Mouse (Mus musculus) adrenal gland, postnatal 10 days (tissue): ENCODE measurements around the gene Gm10799. TPM values are rescaled to one million over a fixed set of nuclear protein-coding genes. Genes with fewer than 3 reads are reported as not detected.
"Not testable (repeated sequence)": the region's sequence is repeated elsewhere in the genome, so short reads cannot be mapped to it uniquely, and the experiment has no call there.

Experiments
- DNase-seq: peaks from one replicate; pipeline ENCODE4 v3.0.0; 2021; ENCODE audit warnings: mixed read lengths
- long read RNA-seq, 2 experiments: library from polyadenylated mRNA; stranded (forward); transcript quantifications; one replicate each; pipeline ENCODE4 v2.0.0; 2021
- total RNA-seq, 2 experiments: library from RNA; stranded (reverse); gene quantifications; 2 replicates each; pipeline ENCODE4 v1.2.3; 2021

Gene Gm10799
- total RNA-seq = not detected
- long read RNA-seq, experiment 1 = 0 reads
- long read RNA-seq, experiment 2 = 0 reads

DNA sequence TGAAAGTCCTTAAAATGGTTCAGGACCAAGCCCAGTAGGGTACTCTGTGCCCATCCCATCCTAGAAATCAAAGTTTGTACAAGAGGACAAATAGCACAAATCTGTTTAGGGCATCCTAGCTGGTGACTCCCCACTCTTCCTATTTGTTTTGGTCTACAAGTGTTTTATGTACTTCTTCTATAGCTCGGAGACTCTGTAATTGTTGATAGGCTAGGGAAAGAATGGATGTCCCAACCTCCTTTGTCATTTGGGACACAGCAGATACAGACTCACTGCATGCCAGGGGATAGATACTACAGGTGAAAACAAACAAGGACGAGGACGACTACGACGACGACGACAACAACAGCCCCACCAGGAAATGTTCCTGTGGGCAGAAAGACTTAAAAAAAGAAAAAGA lies at the start of gene Gm10799:
Gene Gm10799 (minus strand): TSS at position 101 of the 400 bp plus-strand sequence.
- not testable (repeated sequence) for DNase-seq

DNA sequence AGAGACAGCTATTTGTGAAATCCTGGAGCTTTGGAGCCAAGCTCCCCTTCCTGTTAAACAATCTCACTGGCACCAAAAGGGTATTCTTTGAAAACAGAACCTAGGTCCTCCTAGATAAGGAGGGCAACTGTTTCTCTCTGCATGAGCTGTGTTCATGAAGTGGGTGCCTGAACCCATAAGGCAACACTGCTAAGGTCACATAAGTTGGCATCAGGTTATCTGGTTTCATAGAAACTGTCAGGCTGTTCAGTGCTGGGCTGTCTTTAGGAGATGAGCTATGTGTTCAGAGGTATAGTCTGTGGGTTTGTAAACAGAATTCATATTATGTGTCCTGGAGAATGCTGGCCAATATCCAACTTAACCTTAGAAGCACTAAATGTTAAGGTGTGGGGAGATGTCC lies 48.8 kb upstream of the Gm10799 start:
- not testable (repeated sequence) for DNase-seq

DNA sequence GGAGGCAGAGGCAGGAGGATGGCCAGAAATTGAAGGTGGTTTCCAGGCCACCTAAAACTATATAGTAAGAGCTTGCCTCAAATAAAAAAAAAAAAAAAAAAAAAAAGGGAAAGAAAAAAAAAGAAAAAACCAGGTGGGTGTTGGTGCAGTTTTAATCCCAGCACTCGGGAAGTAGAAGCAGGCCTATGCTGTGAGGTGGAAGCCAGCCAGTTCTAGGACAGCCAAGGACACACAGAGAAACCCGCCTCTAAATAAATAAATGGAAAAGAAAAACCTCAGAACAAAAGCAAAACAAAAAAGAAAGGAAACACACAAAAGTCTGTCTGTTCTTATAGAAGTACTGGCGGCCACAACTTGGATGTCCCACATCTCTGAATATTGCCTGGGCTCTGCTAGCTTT lies 46.5 kb upstream of the Gm10799 start:
- DNase-seq = no peak

DNA sequence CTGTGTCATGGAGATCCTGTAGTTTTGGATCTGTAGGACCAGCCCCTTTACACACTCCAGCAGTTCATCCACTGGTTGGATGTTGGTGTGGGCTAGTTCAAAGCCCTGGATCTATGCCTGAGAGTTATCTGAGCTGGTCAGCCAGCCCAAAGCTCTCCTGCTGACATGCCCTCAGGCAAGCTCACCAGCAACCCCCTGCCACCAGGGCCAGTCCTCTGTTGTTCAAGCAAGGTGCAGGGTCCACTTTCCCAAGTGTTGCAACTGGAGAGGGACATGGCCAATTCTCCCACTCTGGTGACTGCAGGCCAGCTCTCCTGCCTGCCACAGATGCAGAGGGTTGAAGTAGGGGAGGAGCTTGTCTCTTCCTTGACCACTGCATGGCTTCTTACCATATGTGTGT lies 45.2 kb upstream of the Gm10799 start:
- not testable (repeated sequence) for DNase-seq

DNA sequence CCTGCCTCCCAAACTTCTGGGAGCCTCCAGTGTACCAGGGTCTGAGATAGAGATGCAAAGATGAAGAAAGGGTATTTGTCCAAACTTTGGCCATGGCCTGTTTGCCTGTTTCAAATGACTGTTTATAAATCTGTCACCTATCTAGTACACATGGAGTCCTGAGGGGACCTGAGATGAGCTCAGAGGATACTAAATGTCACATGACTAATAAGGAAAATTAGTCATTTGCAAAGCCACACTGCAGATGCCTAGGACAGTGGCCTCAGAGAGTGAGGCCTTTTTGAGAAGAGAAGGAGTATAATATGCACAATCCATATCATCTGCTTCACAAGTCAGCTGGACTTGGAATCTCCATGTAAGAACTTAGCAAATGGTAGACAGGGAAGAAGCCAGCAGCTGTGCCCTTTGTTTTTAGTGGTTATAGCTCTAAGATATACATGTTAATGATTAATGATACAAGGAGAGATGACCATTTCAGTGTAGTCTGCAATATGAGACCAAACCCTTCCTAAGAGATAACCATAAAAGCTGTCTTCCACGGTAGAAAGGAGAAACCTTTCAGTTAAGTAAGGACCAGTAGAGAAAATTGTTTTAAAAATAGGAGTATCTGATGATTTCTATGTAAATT lies 42.9 kb upstream of the Gm10799 start:
- not testable (repeated sequence) for DNase-seq

DNA sequence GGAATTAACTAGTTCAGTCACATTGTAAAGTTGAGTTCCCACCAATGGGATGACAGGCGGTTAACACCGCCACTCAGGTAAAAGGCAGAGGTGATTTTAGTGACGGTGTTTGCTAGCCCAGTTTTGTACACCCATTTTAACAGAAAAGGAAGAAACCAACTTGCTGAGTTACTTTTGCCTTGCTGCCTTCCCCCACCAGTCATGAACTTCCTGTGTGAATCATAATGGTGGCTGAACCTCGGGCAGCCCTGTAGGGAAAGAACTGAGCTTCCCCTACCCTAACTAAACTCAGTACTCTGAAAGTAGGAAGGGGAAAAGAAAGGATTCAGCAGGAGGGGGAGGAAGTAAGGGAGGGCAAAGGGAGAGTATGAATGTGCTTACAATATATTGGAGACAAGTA lies 41.7 kb upstream of the Gm10799 start:
- no peak for DNase-seq

DNA sequence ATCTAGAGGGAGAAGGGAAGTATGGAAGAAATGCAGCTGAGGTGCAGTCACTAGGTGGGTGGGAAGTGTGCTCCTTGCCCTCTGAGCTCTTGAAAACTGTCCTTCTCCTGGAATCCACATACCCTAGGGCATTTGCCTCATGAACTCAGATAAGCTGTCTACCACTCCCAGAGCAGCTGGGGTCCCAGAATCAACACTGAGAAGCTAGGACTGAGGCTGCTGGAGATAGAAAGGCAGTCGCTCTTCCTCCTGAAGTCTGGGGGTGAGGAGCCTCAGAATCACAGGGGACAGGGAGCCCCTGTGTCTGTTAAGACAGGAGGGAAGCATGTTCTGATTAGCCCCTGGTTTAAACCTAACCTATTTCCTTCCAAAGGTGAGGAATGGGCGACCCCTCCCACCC lies 41.2 kb upstream of the Gm10799 start:
- DNase-seq = no peak

DNA sequence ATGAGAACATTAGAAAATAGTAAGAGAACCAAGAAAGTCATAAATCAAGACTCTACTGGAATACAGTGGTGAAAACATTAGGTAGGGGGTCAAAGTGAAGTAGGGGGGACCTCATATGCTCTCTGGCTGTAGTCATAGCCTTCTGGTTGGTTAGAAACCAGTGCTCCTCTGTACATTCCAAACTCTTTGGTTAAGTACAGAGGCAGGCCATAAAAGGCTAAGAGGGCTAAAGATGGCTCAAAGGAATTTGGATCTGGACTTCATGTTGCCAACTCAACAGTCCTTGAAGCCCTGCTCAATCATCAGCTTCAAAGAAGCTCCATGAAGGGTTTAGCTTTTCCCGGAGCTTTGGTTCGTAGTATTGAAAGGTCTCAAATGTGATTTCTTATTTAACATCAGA lies 40.7 kb upstream of the Gm10799 start:
- DNase-seq = not testable (repeated sequence)

DNA sequence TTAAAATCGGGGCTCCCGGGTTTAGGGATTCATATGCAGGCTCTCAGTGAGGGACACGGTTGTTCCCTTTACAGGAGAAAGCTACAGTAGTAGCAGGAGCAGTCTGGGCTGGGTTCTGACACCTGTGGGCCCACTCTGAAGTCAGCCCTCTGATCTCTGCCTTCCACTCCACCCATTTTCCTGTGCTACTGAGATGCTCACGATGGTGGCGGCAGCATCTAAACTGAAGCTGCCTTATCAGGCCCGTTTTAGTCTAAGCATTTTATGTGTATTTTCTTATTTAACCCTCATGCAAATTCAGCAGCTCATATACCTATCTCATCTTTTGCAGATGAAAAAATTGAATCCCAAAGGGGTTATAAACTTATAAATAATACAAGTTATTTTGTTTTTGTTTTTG lies 36.5 kb upstream of the Gm10799 start:
- no peak for DNase-seq

DNA sequence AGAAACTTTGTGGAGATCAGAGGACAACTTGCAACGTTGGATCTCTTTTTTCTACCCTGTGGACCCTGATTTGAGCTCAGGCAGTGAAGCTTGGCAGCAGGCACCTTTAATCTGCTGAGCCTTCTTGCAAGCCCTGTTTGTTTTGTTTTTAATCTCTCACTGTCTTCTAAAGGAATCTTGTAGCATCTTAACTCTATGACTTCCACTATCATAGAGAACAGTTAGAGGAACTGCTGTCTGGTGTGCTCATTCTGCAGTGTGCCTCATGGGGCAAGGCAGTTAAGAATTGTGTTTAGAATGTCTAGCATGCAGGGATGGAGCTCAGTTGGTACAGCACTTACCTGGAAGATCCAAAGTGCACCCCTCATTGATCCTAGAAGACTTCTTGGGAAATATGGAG lies 31.6 kb upstream of the Gm10799 start:
- no peak for DNase-seq

DNA sequence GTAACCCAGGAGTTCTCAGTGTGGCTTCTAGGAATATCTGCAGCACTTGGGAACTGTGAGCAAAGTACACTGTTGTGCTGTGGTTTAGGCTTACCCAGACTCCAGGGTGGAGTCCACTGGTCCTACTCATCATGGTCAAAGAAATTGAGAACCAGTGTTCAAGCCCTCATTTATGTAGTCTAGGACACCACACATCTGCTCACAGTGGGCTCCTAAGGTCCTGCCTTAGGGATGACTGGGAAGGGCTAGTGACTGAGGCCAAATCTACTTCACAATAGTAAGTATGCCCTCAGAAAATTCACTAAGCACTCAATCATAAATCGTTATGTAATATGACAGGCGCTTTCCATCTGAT lies 30.9 kb upstream of the Gm10799 start:
- DNase-seq = no peak

DNA sequence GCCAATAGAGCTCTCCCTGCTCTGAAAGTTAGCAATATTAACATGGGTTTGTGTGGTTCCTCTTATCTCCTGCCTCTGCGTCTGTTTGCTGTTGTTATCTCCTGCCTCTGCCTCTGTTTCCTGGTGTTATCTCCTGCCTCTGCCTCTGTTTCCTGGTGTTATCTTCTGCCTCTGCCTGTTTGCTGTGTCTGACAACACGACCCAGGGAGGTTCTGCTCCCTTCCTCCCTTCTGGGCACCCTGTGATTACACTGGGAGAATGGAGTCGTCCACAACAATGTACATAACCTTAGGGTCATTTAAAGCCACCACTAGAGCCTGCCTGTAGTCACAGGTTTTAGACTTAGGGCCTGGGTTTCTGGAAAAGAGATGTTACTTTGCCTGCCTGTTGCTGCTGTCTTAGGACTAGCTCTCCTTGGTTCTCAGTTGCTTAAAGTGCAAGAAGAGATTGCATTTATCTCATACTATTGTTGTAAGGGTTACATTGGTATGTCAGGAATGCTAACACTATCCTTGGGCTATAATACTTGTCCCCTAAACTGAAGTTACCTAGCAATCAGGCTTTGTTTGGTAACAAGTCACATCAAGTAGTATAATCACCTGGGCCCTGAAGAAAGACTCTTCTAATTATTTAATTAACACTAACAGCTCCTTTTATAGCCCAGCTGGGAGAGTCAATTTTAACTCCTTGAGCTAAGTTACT lies 30.3 kb upstream of the Gm10799 start:
- DNase-seq = no peak

DNA sequence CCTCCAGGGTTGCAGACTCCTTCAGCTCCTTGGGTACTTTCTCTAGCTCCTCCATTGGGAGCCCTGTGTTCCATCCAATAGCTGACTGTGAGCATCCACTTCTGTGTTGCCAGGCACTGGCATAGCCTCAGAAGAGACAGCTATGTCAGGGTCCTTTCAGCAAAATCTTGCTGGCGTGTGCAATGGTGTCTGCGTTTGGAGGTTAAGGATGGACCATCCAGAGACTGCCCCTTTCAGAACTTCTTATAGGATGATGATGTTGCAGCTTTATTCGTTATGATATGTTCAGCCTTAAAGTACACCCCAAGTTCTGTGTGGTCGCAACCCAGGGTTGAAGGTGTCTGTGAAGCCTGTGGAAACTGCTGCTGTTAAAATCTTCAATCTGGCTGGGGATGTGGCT lies 29.0 kb upstream of the Gm10799 start:
- not testable (repeated sequence) for DNase-seq

DNA sequence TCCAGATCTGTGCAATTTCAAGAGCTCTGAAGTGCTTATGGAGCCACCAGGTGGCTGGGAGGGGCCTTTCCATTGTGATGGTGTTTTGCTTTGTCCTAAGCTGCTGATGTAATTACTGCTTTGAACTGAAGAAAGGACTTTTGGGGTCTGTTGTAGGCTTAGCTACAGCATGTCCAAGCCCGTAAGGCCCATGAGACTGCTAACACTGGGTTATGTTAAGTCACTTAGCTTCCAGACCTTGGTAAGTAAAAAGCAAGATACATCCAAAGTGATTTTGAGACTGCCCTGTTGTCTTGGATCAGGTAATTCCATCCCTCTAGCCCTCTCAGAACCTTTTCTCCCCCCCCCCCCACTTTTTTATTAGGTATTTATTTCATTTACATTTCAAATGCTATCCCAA lies 28.4 kb upstream of the Gm10799 start:
- not testable (repeated sequence) for DNase-seq

DNA sequence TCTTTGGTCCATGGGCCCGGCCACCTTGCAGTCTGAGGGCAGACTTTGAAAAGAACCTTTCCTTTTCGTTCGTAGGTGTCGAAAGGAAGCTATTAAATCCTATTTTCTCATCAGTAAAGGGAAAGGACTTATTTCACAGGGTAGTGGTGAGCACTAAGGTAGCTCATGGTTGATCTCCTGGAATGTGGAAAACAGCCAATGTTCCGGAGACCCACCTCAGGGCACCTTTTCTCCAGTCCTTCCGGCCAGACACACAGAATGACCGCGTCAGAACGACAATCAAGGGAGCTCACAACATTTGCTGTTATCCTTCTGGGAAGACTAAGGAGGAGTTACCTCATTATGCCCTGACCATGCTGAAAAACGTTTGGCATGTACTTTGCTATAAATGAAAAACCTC lies 27.9 kb upstream of the Gm10799 start:
- no peak for DNase-seq

DNA sequence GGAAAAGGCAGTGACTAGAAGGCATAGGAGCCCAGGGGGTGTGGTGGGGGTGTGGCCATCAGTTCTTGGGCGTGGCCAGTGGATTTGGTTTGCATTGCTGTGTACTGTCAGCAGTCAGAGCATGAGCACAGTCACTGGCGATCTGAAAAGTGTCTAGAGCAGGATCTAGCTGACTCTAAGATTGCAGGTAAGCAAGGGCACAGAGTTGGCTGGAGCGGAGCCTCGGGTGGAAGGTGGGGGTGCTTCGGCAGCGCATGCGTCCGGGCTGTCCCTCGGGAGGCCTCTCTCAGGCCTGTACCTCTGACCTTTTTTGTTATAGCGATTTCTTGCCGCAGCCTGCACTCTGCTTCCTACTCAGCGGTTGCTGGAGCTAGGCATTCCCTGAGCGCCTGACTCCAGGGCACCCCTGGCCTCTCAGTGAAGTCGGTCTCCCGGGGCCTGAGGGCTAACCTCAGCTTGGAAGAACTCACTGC lies 27.4 kb upstream of the Gm10799 start, which contains the start of gene Cd59a:
Gene Cd59a (plus strand): TSS at position 61 of the 473 bp plus-strand sequence.
- peak; percentile 92 for DNase-seq

DNA sequence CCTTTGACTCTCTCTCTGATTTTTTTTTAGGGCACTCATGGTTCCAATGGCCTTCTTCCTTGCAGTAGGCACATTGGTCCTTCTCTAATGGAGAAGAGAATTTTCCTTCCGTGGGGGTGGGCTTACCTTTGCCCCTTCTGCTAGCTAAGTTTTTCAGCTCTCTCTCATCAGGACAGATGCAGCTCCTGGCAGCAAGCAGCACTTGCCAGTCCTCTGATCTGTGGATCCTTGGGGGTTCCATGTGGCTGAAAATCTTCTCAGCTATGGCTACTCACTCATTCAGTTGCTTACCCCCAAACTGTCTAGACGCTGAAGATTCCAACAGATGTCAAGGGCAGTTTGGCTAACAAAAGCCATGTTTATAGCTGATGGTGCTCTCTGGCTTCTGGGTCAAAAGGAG lies 25.0 kb upstream of the Gm10799 start:
- DNase-seq = no peak

DNA sequence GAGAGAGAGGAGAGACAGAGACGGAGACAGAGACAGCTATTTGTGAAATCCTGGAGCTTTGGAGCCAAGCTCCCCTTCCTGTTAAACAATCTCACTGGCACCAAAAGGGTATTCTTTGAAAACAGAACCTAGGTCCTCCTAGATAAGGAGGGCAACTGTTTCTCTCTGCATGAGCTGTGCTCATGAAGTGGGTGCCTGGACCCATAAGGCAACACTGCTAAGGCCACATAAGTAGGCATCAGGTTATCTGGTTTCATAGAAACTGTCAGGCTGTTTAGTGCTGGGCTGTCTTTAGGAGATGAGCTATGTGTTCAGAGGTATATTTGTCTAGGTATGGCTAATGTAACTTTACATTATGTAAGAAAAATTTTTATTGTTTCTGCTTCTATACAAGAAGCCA lies 19.2 kb upstream of the Gm10799 start:
- DNase-seq = not testable (repeated sequence)

DNA sequence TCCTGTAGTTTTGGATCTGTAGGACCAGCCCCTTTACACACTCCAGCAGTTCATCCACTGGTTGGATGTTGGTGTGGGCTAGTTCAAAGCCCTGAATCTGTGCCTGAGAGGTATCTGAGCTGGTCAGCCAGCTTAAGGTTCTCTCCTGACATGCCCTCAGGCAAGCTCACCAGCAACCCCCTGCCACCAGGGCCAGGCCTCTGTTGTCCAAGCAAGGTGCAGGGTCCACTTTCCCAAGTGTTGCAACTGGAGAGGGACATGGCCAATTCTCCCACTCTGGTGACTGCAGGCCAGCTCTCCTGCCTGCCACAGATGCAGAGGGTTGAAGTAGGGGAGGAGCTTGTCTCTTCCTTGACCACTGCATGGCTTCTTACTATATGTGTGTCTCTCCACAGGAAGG lies 15.7 kb upstream of the Gm10799 start:
- DNase-seq = not testable (repeated sequence)

DNA sequence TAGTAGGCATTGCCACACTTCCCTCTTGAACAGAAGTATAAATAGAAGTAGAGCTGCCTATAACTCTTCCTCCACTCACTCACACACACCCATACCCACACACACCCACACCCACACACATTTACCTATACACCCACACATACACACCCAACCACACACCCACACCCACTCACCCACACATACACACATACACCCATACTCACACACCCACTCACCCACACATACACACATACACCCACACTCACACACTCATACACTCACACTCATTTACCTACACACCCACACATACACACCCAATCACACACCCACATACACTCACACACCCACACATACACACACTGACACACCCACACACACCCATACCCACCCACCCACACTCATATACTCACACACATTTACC lies 14.1 kb upstream of the Gm10799 start:
- DNase-seq = no peak

DNA sequence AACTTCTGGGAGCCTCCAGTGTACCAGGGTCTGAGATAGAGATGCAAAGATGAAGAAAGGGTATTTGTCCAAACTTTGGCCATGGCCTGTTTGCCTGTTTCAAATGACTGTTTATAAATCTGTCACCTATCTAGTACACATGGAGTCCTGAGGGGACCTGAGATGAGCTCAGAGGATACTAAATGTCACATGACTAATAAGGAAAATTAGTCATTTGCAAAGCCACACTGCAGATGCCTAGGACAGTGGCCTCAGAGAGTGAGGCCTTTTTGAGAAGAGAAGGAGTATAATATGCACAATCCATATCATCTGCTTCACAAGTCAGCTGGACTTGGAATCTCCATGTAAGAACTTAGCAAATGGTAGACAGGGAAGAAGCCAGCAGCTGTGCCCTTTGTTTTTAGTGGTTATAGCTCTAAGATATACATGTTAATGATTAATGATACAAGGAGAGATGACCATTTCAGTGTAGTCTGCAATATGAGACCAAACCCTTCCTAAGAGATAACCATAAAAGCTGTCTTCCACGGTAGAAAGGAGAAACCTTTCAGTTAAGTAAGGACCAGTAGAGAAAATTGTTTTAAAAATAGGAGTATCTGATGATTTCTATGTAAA lies 13.2 kb upstream of the Gm10799 start:
- DNase-seq = not testable (repeated sequence)

DNA sequence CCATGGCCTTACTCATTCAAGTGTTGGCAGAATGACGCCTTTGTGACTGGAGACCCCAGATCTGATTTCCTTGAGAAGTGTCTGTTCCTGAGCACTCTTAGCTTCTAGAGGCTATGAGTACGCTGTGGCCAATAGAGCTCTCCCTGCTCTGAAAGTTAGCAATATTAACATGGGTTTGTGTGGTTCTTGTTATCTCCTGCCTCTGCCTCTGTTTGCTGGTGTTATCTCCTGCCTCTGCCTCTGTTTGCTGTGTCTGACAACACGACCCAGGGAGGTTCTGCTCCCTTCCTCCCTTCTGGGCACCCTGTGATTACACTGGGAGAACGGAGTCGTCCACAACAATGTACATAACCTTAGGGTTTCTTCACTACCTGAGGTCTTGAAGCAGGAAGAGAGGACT lies 9.9 kb upstream of the Gm10799 start:
- not testable (repeated sequence) for DNase-seq

DNA sequence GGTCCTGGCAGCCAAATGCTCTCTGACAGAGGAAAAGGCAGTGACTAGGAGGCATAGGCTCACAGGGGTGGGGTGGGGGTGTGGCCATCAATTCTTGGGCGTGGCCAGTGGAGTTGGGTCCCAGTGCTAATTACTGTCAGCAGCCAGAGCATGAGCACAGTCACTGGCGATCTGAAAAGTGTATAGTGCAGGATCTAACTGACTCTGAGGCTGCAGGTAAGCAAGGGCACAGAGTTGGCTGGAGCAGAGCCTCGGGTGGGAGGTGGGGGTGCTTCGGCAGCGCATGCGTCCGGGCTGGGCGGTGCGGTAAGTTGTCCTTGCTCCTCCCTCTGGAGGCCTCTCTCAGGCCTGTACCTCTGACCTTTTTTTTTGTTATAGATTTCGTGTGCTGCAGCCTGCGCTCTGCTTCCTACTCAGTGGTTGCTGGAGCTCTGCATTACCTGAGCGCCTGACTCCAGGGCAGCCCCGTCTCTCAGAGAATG lies 1.4 kb upstream of the Gm10799 start, which contains the start of gene Cd59b:
Gene Cd59b (plus strand): TSS at position 146 of the 482 bp plus-strand sequence.
- DNase-seq = peak; percentile 74
